Mouse (Mus musculus): Measurements from ENCODE around the gene Tube1. TPM values are rescaled to one million over a fixed set of nuclear protein-coding genes. Genes with fewer than 3 reads are reported as not detected.
A peak's percentile ranks its signal among the peaks of the same experiment; 100 is the strongest.

Gene Tube1
- polyA plus RNA-seq (2014; fragmentation: Nextera tagmentation; extraction: Ambion mirVana), result 19.8 and 22.6 TPM in 2 replicates

GRCm38 (mm10) chr10:39133462-39134310 is at the start of gene Tube1, which contains the start of gene Fam229b:
Tube1 (plus strand) TSS chr10:39133976.
Fam229b (minus strand) TSS chr10:39133914.
- no peaks in the 10 kb centered on the region for H3K27me3 ChIP-seq (ENCODE audit: control insufficient read depth, insufficient read depth, low read length)
- peak; percentile 98 for DNase-seq (ENCODE audit: low spot score, missing footprints)
- WGBS, result 5% methylated on average over 45 of the region's 47 CpGs
- H3K4me3 ChIP-seq (ENCODE audit: low read depth, low read length), result peak within 1 kb of the TSS; percentile 69
- ATAC-seq (ENCODE audit: low FRiP score), result peak; percentile 95
- no peak within 1 kb of the TSS for H3K27ac ChIP-seq (ENCODE audit: low read depth, low read length)
- peaks cover 4% of the 10 kb centered on the region for H3K4me1 ChIP-seq (ENCODE audit: control insufficient read depth, insufficient read depth, low read length)
- peak within 1 kb of the TSS; percentile 82 for H3K9ac ChIP-seq (ENCODE audit: low read length)
- no peaks in the 10 kb centered on the region for H3K9me3 ChIP-seq (ENCODE audit: control insufficient read depth, low read length)
- peak within 1 kb of the TSS; percentile 63 for H3K4me2 ChIP-seq
- no peaks in the 10 kb centered on the region for H3K36me3 ChIP-seq (ENCODE audit: control insufficient read depth, insufficient read depth, low read length)

- H3K9me3 ChIP-seq (ENCODE audit: control insufficient read depth, low read length), result no peaks in the 10 kb centered on the region
- H3K27ac ChIP-seq (ENCODE audit: low read depth, low read length), result no peak overlapping the region
- ATAC-seq (ENCODE audit: low FRiP score), result no peak
- no peak for DNase-seq (ENCODE audit: low spot score, missing footprints)
- H3K4me3 ChIP-seq (ENCODE audit: low read depth, low read length), result no peak overlapping the region
- no peaks in the 10 kb centered on the region for H3K4me1 ChIP-seq (ENCODE audit: control insufficient read depth, insufficient read depth, low read length)
- 88% methylated on average over 9 of the region's 9 CpGs for WGBS
- H3K27me3 ChIP-seq (ENCODE audit: control insufficient read depth, insufficient read depth, low read length), result no peaks in the 10 kb centered on the region
- H3K4me2 ChIP-seq, result no peak overlapping the region
- H3K36me3 ChIP-seq (ENCODE audit: control insufficient read depth, insufficient read depth, low read length), result no peaks in the 10 kb centered on the region
- H3K9ac ChIP-seq (ENCODE audit: low read length), result no peak overlapping the region
Measured at GRCm38 (mm10) chr10:39096981-39097380, 36.8 kb upstream of the Tube1 start.

DNA sequence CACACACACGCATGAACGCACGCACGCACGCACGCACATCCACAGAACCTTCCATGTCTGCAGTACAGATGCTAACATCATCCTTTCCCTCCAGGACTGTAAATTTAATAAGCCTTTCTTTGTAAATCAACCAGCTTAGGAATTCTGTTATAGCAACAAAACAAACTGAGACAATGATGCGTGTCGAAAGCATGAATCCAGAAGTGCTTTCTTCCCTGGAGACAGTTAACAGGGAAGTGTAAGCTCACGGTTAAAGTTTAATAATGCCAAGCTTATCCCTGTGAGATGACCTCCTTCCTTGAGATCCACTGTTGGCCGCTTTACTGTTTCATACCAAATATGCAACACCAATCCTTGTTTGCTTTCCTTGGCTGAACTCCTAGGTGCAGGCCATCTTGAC is 35.0 kb upstream of the Tube1 start:
- Histone ChIP-seq H3K9me3 (ENCODE audit: control insufficient read depth, low read length) (no peaks in the 10 kb centered on the region), H3K4me3 (ENCODE audit: low read depth, low read length) (no peak overlapping the region), H3K27ac (ENCODE audit: low read depth, low read length) (no peak overlapping the region), H3K9ac (ENCODE audit: low read length) (no peak overlapping the region), H3K4me2 (no peak overlapping the region), H3K4me1 (ENCODE audit: control insufficient read depth, insufficient read depth, low read length) (no peaks in the 10 kb centered on the region), H3K27me3 (ENCODE audit: control insufficient read depth, insufficient read depth, low read length) (no peaks in the 10 kb centered on the region), H3K36me3 (ENCODE audit: control insufficient read depth, insufficient read depth, low read length) (no peaks in the 10 kb centered on the region)
- no peak for ATAC-seq (ENCODE audit: low FRiP score)
- 95% methylated on average over 10 of the region's 10 CpGs for WGBS
- no peak for DNase-seq (ENCODE audit: low spot score, missing footprints)

- Histone ChIP-seq H3K9me3 (ENCODE audit: control insufficient read depth, low read length) (no peaks in the 10 kb centered on the region), H3K4me1 (ENCODE audit: control insufficient read depth, insufficient read depth, low read length) (no peaks in the 10 kb centered on the region), H3K27me3 (ENCODE audit: control insufficient read depth, insufficient read depth, low read length) (no peaks in the 10 kb centered on the region), H3K4me2 (no peak overlapping the region), H3K9ac (ENCODE audit: low read length) (no peak overlapping the region), H3K27ac (ENCODE audit: low read depth, low read length) (no peak overlapping the region), H3K36me3 (ENCODE audit: control insufficient read depth, insufficient read depth, low read length) (no peaks in the 10 kb centered on the region), H3K4me3 (ENCODE audit: low read depth, low read length) (no peak overlapping the region)
- ATAC-seq (ENCODE audit: low FRiP score), result no peak
- 94% methylated on average over 8 of the region's 8 CpGs for WGBS
- DNase-seq (ENCODE audit: low spot score, missing footprints), result no peak
Measured at GRCm38 (mm10) chr10:39104803-39105449, 28.9 kb upstream of the Tube1 start.

DNA sequence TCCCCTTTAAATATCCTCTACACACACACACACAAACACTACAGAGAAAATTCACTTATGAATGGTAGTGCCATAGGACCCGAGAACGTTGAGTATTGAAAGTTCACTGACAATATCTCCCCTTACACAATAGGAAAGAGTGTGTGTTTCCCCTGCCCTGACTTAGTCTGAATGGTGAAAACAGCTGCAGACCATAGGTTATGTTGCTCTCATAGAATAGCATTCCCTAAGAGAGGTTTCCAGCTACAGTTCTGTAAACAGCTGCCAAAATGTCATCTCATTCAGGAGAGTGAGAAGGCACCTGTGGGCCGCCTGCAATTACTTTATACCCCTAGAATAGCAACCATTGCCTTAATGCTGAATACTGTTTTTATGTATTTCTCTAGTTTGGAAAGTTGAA is 27.4 kb upstream of the Tube1 start:
- H3K4me1 ChIP-seq (ENCODE audit: control insufficient read depth, insufficient read depth, low read length), result no peaks in the 10 kb centered on the region
- 57% methylated on average over 3 of the region's 3 CpGs for WGBS
- H3K36me3 ChIP-seq (ENCODE audit: control insufficient read depth, insufficient read depth, low read length), result no peaks in the 10 kb centered on the region
- no peak overlapping the region for H3K4me2 ChIP-seq
- H3K9me3 ChIP-seq (ENCODE audit: control insufficient read depth, low read length), result no peaks in the 10 kb centered on the region
- no peak overlapping the region for H3K4me3 ChIP-seq (ENCODE audit: low read depth, low read length)
- DNase-seq (ENCODE audit: low spot score, missing footprints) (no peak), ATAC-seq (ENCODE audit: low FRiP score) (no peak)
- H3K27me3 ChIP-seq (ENCODE audit: control insufficient read depth, insufficient read depth, low read length), result no peaks in the 10 kb centered on the region
- H3K27ac ChIP-seq (ENCODE audit: low read depth, low read length), result no peak overlapping the region
- H3K9ac ChIP-seq (ENCODE audit: low read length), result no peak overlapping the region

GRCm38 (mm10) chr10:39106935-39107334 is 26.8 kb upstream of the Tube1 start:
- Histone ChIP-seq H3K4me2 (no peak overlapping the region), H3K27me3 (ENCODE audit: control insufficient read depth, insufficient read depth, low read length) (no peaks in the 10 kb centered on the region), H3K9me3 (ENCODE audit: control insufficient read depth, low read length) (no peaks in the 10 kb centered on the region), H3K4me1 (ENCODE audit: control insufficient read depth, insufficient read depth, low read length) (no peaks in the 10 kb centered on the region), H3K9ac (ENCODE audit: low read length) (no peak overlapping the region), H3K36me3 (ENCODE audit: control insufficient read depth, insufficient read depth, low read length) (no peaks in the 10 kb centered on the region), H3K4me3 (ENCODE audit: low read depth, low read length) (no peak overlapping the region), H3K27ac (ENCODE audit: low read depth, low read length) (no peak overlapping the region)
- peak; percentile 88 for DNase-seq (ENCODE audit: low spot score, missing footprints)
- peak; percentile 79 for ATAC-seq (ENCODE audit: low FRiP score)
- WGBS, result 14% methylated on average over 4 of the region's 4 CpGs

DNA sequence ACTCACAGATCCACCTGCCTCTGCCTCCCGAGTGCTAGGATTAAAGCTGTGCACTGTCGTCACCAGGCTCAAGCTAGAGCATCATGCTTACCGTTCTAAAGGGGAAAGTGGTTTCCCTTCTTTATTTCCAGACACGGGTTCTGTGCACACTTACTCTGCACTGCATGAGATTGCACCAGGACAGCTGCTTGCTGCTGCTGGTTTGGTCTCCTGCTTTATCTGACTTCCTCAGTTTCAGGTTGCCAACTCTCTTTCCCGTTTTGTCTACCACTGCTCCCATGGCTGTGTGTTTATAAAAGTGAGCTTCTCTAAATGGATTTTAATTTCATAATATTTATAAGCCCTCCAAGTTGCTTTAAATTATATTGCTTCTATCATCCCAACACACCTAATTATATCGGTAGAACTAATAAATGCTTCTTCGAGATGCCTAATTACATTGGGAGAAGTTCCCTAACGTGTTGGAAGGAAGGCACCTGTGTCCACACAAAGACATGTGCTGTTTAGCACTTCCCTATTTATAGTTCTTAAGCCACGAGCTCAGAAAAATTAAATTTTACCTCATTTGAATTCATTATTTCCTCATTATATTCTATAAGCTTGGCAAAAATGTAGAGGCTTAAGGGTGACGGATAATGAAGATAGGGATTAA is 24.8 kb upstream of the Tube1 start:
- WGBS, result 79% methylated on average over 10 of the region's 10 CpGs
- H3K27me3 ChIP-seq (ENCODE audit: control insufficient read depth, insufficient read depth, low read length), result no peaks in the 10 kb centered on the region
- no peak overlapping the region for H3K4me2 ChIP-seq
- DNase-seq (ENCODE audit: low spot score, missing footprints), result no peak
- no peak for ATAC-seq (ENCODE audit: low FRiP score)
- H3K4me3 ChIP-seq (ENCODE audit: low read depth, low read length), result no peak overlapping the region
- no peaks in the 10 kb centered on the region for H3K9me3 ChIP-seq (ENCODE audit: control insufficient read depth, low read length)
- H3K27ac ChIP-seq (ENCODE audit: low read depth, low read length), result no peak overlapping the region
- H3K4me1 ChIP-seq (ENCODE audit: control insufficient read depth, insufficient read depth, low read length), result no peaks in the 10 kb centered on the region
- no peaks in the 10 kb centered on the region for H3K36me3 ChIP-seq (ENCODE audit: control insufficient read depth, insufficient read depth, low read length)
- no peak overlapping the region for H3K9ac ChIP-seq (ENCODE audit: low read length)

DNA sequence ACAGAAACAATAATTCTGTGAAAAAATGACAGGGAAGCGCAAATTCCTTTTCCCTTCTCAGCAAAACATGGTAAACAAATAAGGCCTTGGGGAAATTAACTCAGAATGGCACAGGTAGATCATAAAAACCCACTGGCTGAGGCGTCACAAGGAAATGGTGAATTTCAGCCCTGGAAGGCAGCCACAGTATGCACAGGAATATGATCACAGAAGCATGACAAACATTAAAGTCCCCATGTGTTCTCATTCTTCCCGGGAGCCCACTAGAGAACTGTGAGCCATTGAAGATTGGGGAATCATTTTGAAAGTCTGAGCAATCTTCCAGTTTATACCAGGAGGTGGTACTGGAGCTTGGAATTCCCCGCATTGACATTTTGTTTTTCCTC is 24.3 kb upstream of the Tube1 start:
- Histone ChIP-seq H3K9ac (ENCODE audit: low read length) (no peak overlapping the region), H3K4me3 (ENCODE audit: low read depth, low read length) (no peak overlapping the region), H3K9me3 (ENCODE audit: control insufficient read depth, low read length) (no peaks in the 10 kb centered on the region), H3K27ac (ENCODE audit: low read depth, low read length) (no peak overlapping the region), H3K4me1 (ENCODE audit: control insufficient read depth, insufficient read depth, low read length) (no peaks in the 10 kb centered on the region), H3K36me3 (ENCODE audit: control insufficient read depth, insufficient read depth, low read length) (no peaks in the 10 kb centered on the region), H3K27me3 (ENCODE audit: control insufficient read depth, insufficient read depth, low read length) (no peaks in the 10 kb centered on the region), H3K4me2 (no peak overlapping the region)
- ATAC-seq (ENCODE audit: low FRiP score), result no peak
- no peak for DNase-seq (ENCODE audit: low spot score, missing footprints)
- 67% methylated on average over 4 of the region's 4 CpGs for WGBS

GRCm38 (mm10) chr10:39121412-39121811 is 12.4 kb upstream of the Tube1 start:
- H3K27ac ChIP-seq (ENCODE audit: low read depth, low read length), result no peak overlapping the region
- H3K4me1 ChIP-seq (ENCODE audit: control insufficient read depth, insufficient read depth, low read length), result no peaks in the 10 kb centered on the region
- no peak for ATAC-seq (ENCODE audit: low FRiP score)
- no peaks in the 10 kb centered on the region for H3K27me3 ChIP-seq (ENCODE audit: control insufficient read depth, insufficient read depth, low read length)
- H3K4me3 ChIP-seq (ENCODE audit: low read depth, low read length), result no peak overlapping the region
- 46% methylated on average over 4 of the region's 4 CpGs for WGBS
- H3K4me2 ChIP-seq, result no peak overlapping the region
- DNase-seq (ENCODE audit: low spot score, missing footprints), result no peak
- no peak overlapping the region for H3K9ac ChIP-seq (ENCODE audit: low read length)
- no peaks in the 10 kb centered on the region for H3K36me3 ChIP-seq (ENCODE audit: control insufficient read depth, insufficient read depth, low read length)
- H3K9me3 ChIP-seq (ENCODE audit: control insufficient read depth, low read length), result no peaks in the 10 kb centered on the region

All from midbrain, embryonic 11.5 days (tissue).